Mouse (Mus musculus): ENCODE data around the gene C87499.
A peak's percentile ranks its signal among the peaks of the same experiment; 100 is the strongest.

The C87499 gene

GRCm38 (mm10) chr4:88634311-88634710 is at the start of gene C87499:
Gene C87499 (minus strand): TSS chr4:88634411.
- no peak for DNase-seq

GRCm38 (mm10) chr4:88683812-88684211 is 49.6 kb upstream of the C87499 start, which contains the start of gene Ifna2:
Gene Ifna2 (minus strand): TSS chr4:88683912.
- no peak for DNase-seq

GRCm38 (mm10) chr4:88681353-88681752 is 47.1 kb upstream of the C87499 start:
- no peak for DNase-seq

GRCm38 (mm10) chr4:88680362-88680761 is 46.2 kb upstream of the C87499 start:
- no peak for DNase-seq

GRCm38 (mm10) chr4:88676824-88677223 is 42.6 kb upstream of the C87499 start, which contains the start of gene Ifna16:
Gene Ifna16 (minus strand): TSS chr4:88676924.
- DNase-seq, result no peak

GRCm38 (mm10) chr4:88655461-88655860 is 21.2 kb upstream of the C87499 start:
- DNase-seq, result no peak

GRCm38 (mm10) chr4:88653644-88654043 is 19.4 kb upstream of the C87499 start:
- DNase-seq, result no peak

- no peak for DNase-seq
Measured at GRCm38 (mm10) chr4:88644359-88644758, 10.1 kb upstream of the C87499 start, which contains the start of gene Ifna13. Gene Ifna13 (minus strand): TSS chr4:88644459.

GRCm38 (mm10) chr4:88642526-88642925 is 8.3 kb upstream of the C87499 start:
- DNase-seq, result no peak

- DNase-seq, result peak; percentile 82
Measured at GRCm38 (mm10) chr4:88641077-88641831, 7.0 kb upstream of the C87499 start.

GRCm38 (mm10) chr4:88640704-88641076 is 6.5 kb upstream of the C87499 start:
- DNase-seq, result no peak

GRCm38 (mm10) chr4:88603276-88603675 is 30.9 kb downstream of the C87499 start, which contains the start of gene Ifna12:
Gene Ifna12 (minus strand): TSS chr4:88603376.
- no peak for DNase-seq

GRCm38 (mm10) chr4:88592285-88592684 is 41.9 kb downstream of the C87499 start, which contains the start of gene Ifna9:
Gene Ifna9 (minus strand): TSS chr4:88592385.
- DNase-seq, result no peak
